Mouse (Mus musculus): ENCODE results near the gene Cacnb1. TPM values are rescaled to one million over a fixed set of nuclear protein-coding genes. Genes with fewer than 3 reads are reported as not detected.
A peak's percentile ranks its signal among the peaks of the same experiment; 100 is the strongest.

Cacnb1 gene
- polyA plus RNA-seq, 1 experiment, result 117 TPM

GRCm38 (mm10) chr11:97985727-97986677 is 36.8 kb downstream of the Cacnb1 start, which contains the start of gene Plxdc1:
Gene Plxdc1, minus strand, starts transcription at chr11:97986444.
- Histone ChIP-seq H3K4me1 (ENCODE audit: control insufficient read depth, insufficient read depth, low read length) (peaks cover 5% of the 10 kb centered on the region; the same call in 1 of the 2 replicates), H3K27ac (ENCODE audit: insufficient read depth, low read length) (no peak within 1 kb of the TSS), H3K4me3 (ENCODE audit: insufficient read depth, low read length) (peak within 1 kb of the TSS; percentile 44)
- TF ChIP-seq CTCF (IDR thresholded peaks at IDR 0.05; ENCODE audit: extremely low read depth, insufficient read depth, low read length), result no peak
- TF ChIP-seq POLR2A (IDR thresholded peaks at IDR 0.05; ENCODE audit: extremely low read depth, insufficient read depth, low read length), result no peak

GRCm38 (mm10) chr11:97983983-97984382 is 38.9 kb downstream of the Cacnb1 start:
- Histone ChIP-seq H3K4me1 (ENCODE audit: control insufficient read depth, insufficient read depth, low read length) (no peaks in the 10 kb centered on the region), H3K27ac (ENCODE audit: insufficient read depth, low read length) (no peak overlapping the region), H3K4me3 (ENCODE audit: insufficient read depth, low read length) (no peak overlapping the region)
- TF ChIP-seq CTCF (IDR thresholded peaks at IDR 0.05; ENCODE audit: extremely low read depth, insufficient read depth, low read length) (no peak), POLR2A (IDR thresholded peaks at IDR 0.05; ENCODE audit: extremely low read depth, insufficient read depth, low read length) (no peak)

- no peak overlapping the region for H3K4me3 ChIP-seq (ENCODE audit: insufficient read depth, low read length)
Observed at GRCm38 (mm10) chr11:97983506-97983905, 39.3 kb downstream of the Cacnb1 start.

GRCm38 (mm10) chr11:97982721-97983120 is 40.1 kb downstream of the Cacnb1 start:
- TF ChIP-seq POLR2A (IDR thresholded peaks at IDR 0.05; ENCODE audit: extremely low read depth, insufficient read depth, low read length), result no peak
- TF ChIP-seq CTCF (IDR thresholded peaks at IDR 0.05; ENCODE audit: extremely low read depth, insufficient read depth, low read length), result no peak
- H3K27ac ChIP-seq (ENCODE audit: insufficient read depth, low read length), result no peak overlapping the region
- H3K4me1 ChIP-seq (ENCODE audit: control insufficient read depth, insufficient read depth, low read length), result no peaks in the 10 kb centered on the region
- H3K4me3 ChIP-seq (ENCODE audit: insufficient read depth, low read length), result no peak overlapping the region

More at GRCm38 (mm10) chr11:97983506-97983905, 39.3 kb downstream of the Cacnb1 start:
- no peak for TF ChIP-seq CTCF (IDR thresholded peaks at IDR 0.05; ENCODE audit: extremely low read depth, insufficient read depth, low read length)
- TF ChIP-seq POLR2A (IDR thresholded peaks at IDR 0.05; ENCODE audit: extremely low read depth, insufficient read depth, low read length), result no peak
- Histone ChIP-seq H3K4me1 (ENCODE audit: control insufficient read depth, insufficient read depth, low read length) (no peaks in the 10 kb centered on the region), H3K27ac (ENCODE audit: insufficient read depth, low read length) (no peak overlapping the region)

- Histone ChIP-seq H3K27ac (ENCODE audit: insufficient read depth, low read length) (no peak overlapping the region), H3K4me1 (ENCODE audit: control insufficient read depth, insufficient read depth, low read length) (no peaks in the 10 kb centered on the region), H3K4me3 (ENCODE audit: insufficient read depth, low read length) (no peak overlapping the region)
- TF ChIP-seq CTCF (IDR thresholded peaks at IDR 0.05; ENCODE audit: extremely low read depth, insufficient read depth, low read length) (no peak), POLR2A (IDR thresholded peaks at IDR 0.05; ENCODE audit: extremely low read depth, insufficient read depth, low read length) (no peak)
Observed at GRCm38 (mm10) chr11:97980531-97980966, 42.3 kb downstream of the Cacnb1 start.

- TF ChIP-seq POLR2A (IDR thresholded peaks at IDR 0.05; ENCODE audit: extremely low read depth, insufficient read depth, low read length), result no peak
- TF ChIP-seq CTCF (IDR thresholded peaks at IDR 0.05; ENCODE audit: extremely low read depth, insufficient read depth, low read length), result no peak
- Histone ChIP-seq H3K4me3 (ENCODE audit: insufficient read depth, low read length) (no peak overlapping the region), H3K4me1 (ENCODE audit: control insufficient read depth, insufficient read depth, low read length) (no peaks in the 10 kb centered on the region), H3K27ac (ENCODE audit: insufficient read depth, low read length) (no peak overlapping the region)
Observed at GRCm38 (mm10) chr11:97979824-97980495, 42.9 kb downstream of the Cacnb1 start.

GRCm38 (mm10) chr11:97978392-97978791 is 44.4 kb downstream of the Cacnb1 start:
- no peaks in the 10 kb centered on the region for H3K4me1 ChIP-seq (ENCODE audit: control insufficient read depth, insufficient read depth, low read length)
- TF ChIP-seq POLR2A (IDR thresholded peaks at IDR 0.05; ENCODE audit: extremely low read depth, insufficient read depth, low read length) (no peak), CTCF (IDR thresholded peaks at IDR 0.05; ENCODE audit: extremely low read depth, insufficient read depth, low read length) (no peak)
- H3K4me3 ChIP-seq (ENCODE audit: insufficient read depth, low read length), result no peak overlapping the region
- H3K27ac ChIP-seq (ENCODE audit: insufficient read depth, low read length), result no peak overlapping the region

GRCm38 (mm10) chr11:97977797-97978196 is 45.0 kb downstream of the Cacnb1 start:
- Histone ChIP-seq H3K27ac (ENCODE audit: insufficient read depth, low read length) (no peak overlapping the region), H3K4me1 (ENCODE audit: control insufficient read depth, insufficient read depth, low read length) (no peaks in the 10 kb centered on the region), H3K4me3 (ENCODE audit: insufficient read depth, low read length) (no peak overlapping the region)
- no peak for TF ChIP-seq CTCF (IDR thresholded peaks at IDR 0.05; ENCODE audit: extremely low read depth, insufficient read depth, low read length)

- H3K27ac ChIP-seq (ENCODE audit: insufficient read depth, low read length), result no peak overlapping the region
- TF ChIP-seq CTCF (IDR thresholded peaks at IDR 0.05; ENCODE audit: extremely low read depth, insufficient read depth, low read length) (no peak), POLR2A (IDR thresholded peaks at IDR 0.05; ENCODE audit: extremely low read depth, insufficient read depth, low read length) (no peak)
- H3K4me1 ChIP-seq (ENCODE audit: control insufficient read depth, insufficient read depth, low read length), result peaks cover 4% of the 10 kb centered on the region; the same call in 1 of the 2 replicates
- H3K4me3 ChIP-seq (ENCODE audit: insufficient read depth, low read length), result no peak overlapping the region
Observed at GRCm38 (mm10) chr11:97974746-97975145, 48.1 kb downstream of the Cacnb1 start.

All from cortical plate, adult 2 months (tissue).